8 mouse cellular contexts compared by ENCODE assay signal in the genomic region with DNA sequence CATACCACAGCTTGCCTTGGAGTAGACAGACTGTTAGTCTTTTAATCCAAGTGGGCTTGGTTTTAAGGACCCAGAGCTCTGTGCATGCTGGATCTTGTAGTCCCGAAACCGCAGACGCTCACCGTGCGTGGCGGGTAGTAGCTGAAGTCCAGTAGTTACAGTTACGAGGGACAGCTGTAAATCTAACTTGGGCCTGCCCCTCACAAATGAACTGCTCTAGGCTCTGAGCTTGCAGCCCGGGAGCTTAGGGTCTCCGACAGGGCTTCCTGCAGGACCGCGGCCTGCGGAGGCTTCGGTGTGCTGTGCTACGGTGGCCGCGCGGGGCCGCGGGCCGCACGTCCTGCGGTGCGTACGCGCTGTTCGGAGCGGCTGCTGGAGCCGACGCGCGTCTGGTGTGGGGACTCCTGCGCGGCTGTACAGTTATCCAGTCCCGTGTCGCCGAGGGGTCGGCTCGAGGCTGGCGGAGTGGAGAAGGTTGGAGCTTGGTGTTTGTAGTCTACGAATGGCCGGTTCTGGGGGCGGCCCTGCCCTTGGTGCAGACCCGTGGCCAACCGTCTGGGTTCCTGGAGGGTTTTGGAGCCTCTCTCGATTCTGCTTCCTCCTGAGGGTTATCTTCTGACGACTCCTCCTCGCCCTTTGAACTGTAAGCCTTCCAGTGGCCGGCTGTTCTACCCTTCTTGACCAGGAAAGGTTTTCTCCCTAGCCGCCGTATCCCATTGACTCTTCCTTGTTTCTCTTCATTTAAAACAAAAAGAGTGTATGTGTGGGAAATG. TPM values are rescaled to one million over a fixed set of nuclear protein-coding genes. Genes with fewer than 3 reads are reported as not detected.
DNase-seq lines count a peak whose midpoint lies in the region; ATAC-seq lines count a peak whose summit lies in the region.

TSS of gene Atg4c (plus strand) at position 125 of the 773 bp plus-strand sequence.

- intact Hi-C loops in left cerebral cortex, postnatal 10 days (cut with DNase I), result no loop called here

- ATAC-seq in inflammation-experienced regulatory T-cells, adult 6 months, result peak; percentile 82
- ATAC-seq in megakaryocyte progenitor cell, adult 5-6 weeks (replicated peaks; ENCODE audit: poor library complexity), result peak; percentile 85

- DNase-seq in adrenal gland, adult 2 months, result peak; percentile 92
- peak; percentile 94 for DNase-seq in embryo, embryonic 11 days
- DNase-seq in gastrocnemius, postnatal 25 days, result peak; percentile 84
- peak; percentile 81 to 88 for DNase-seq in left cerebral cortex, postnatal 10 days (ENCODE audit: extremely low spot score in 1 of 2, low spot score in 2 of 2)
- peak; percentile 88 to 90 for DNase-seq in right cerebral cortex, postnatal 10 days (ENCODE audit: low spot score in 2 of 2)
- peak; percentile 77 for DNase-seq in urinary bladder, postnatal 14 days (ENCODE audit: low spot score)

RNA-seq across cellular contexts. Expression of gene Atg4c, which starts in this region (rescaled TPM):
- total RNA-seq in adrenal gland, adult 2 months (2021), result 10 to 100 TPM; 11.8 to 15.7 TPM
- polyA plus RNA-seq in adrenal gland, adult 2 months (2012; rRNA removed), result 2.2 TPM in 2 replicates
- total RNA-seq in gastrocnemius, postnatal 25 days (2021), result 1 to 10 TPM; 4.3 to 4.5 TPM
- 1 to 10 TPM in 1 of 3 experiments, under 1 TPM in 2; 0.72 to 2.2 (median 0.85) TPM for polyA plus RNA-seq in inflammation-experienced regulatory T-cells, adult 6 months (2017; shearing (Covaris generic))
- total RNA-seq in left cerebral cortex, postnatal 10 days (2021), result 10 to 100 TPM; 25.3 to 29.3 TPM
- 18.0 and 22.4 TPM in 2 replicates for total RNA-seq in megakaryocyte progenitor cell, adult 5-6 weeks (2015)
- 13.9 and 16.8 TPM in 2 replicates for total RNA-seq in megakaryocyte progenitor cell, adult 5-6 weeks (2017)

Comparison
In these comparisons a context has a peak if more than half of its experiments do, and no peak if none do; other contexts are left out.
1. Peak in every context shown above with its lines: DNase-seq and ATAC-seq.